Mouse (Mus musculus): ENCODE data around the gene Mipep. TPM values are rescaled to one million over a fixed set of nuclear protein-coding genes. Genes with fewer than 3 reads are reported as not detected.

The Mipep gene
- total and polyA plus RNA-seq, 3 experiments: 19.1 to 26.4 TPM; not detected in 1

- TF ChIP-seq ZKSCAN1 (IDR thresholded peaks at IDR 0.05; ENCODE audit: low read depth, low read length) (no peak), CHD1 (IDR thresholded peaks at IDR 0.05; ENCODE audit: low read depth, low read length) (no peak), RAD21 (IDR thresholded peaks at IDR 0.05; ENCODE audit: low read depth, low read length) (no peak), POLR2AphosphoS2 (IDR thresholded peaks at IDR 0.05; ENCODE audit: low read length) (peak; percentile 61; the same call in 1 of the 2 replicates), SIN3A (IDR thresholded peaks at IDR 0.05; ENCODE audit: low read length) (0 out of 2 replicates have a peak, but pooled peaks have one; percentile 17), HCFC1 (IDR thresholded peaks at IDR 0.05; ENCODE audit: low read depth, low read length) (peak; percentile 44; the same call in 1 of the 2 replicates), GABPA (IDR thresholded peaks at IDR 0.05; ENCODE audit: low read depth, low read length) (no peak), ETS1 (IDR thresholded peaks at IDR 0.05; ENCODE audit: low read depth, low read length) (no peak), SMC3 (IDR thresholded peaks at IDR 0.05; ENCODE audit: low read depth, low read length) (no peak), EP300 (IDR thresholded peaks at IDR 0.05; ENCODE audit: low read depth in 1 of 2, low read length in 2 of 2) (peak in 1 of 2 experiments; percentile 60; a peak in 2 of 4 replicates), UBTF (IDR thresholded peaks at IDR 0.05; ENCODE audit: borderline replicate concordance, insufficient read depth, low read depth, low read length) (no peak), TCF12 (IDR thresholded peaks at IDR 0.05; ENCODE audit: low read depth, low read length) (no peak; the same call in none of the 2 replicates), ELF1 (IDR thresholded peaks at IDR 0.05; ENCODE audit: low read depth, low read length) (no peak), GATA1 (IDR thresholded peaks at IDR 0.05; ENCODE audit: low read depth, low read length) (peak; percentile 33; the same call in 1 of the 2 replicates), BHLHE40 (IDR thresholded peaks at IDR 0.05; ENCODE audit: borderline replicate concordance, low read depth, low read length) (no peak), JUND (IDR thresholded peaks at IDR 0.05; ENCODE audit: low read depth, low read length) (no peak), TAL1 (IDR thresholded peaks at IDR 0.05; ENCODE audit: low read length) (0 out of 2 replicates have a peak, but pooled peaks have one; percentile 20)
Measured at GRCm38 (mm10) chr14:60777485-60777919, 6.9 kb upstream of the Mipep start (continued).

GRCm38 (mm10) chr14:60779198-60779597 is 5.2 kb upstream of the Mipep start:
- Histone ChIP-seq H3K9ac (ENCODE audit: control insufficient read depth, low read depth, low read length, poor library complexity, severe bottlenecking) (no peak overlapping the region), H3K4me1 (ENCODE audit: control insufficient read depth in 1 of 2, insufficient read depth in 2 of 2, low read length in 2 of 2) (peaks cover 4 to 16% of the 10 kb centered on the region in 2 experiments), H3K36me3 (ENCODE audit: control insufficient read depth in 1 of 2, insufficient read depth in 2 of 2, low read length in 2 of 2) (peaks cover 0 to 9% of the 10 kb centered on the region in 2 experiments; a peak in 2 of 4 replicates), H3K79me2 (ENCODE audit: control insufficient read depth, insufficient read depth, low read length, poor library complexity) (no peaks in the 10 kb centered on the region), H3K4me3 (ENCODE audit: control insufficient read depth in 1 of 2, insufficient read depth in 1 of 2, low read depth in 2 of 2, low read length in 2 of 2) (no peak overlapping the region), H3K27me3 (ENCODE audit: control insufficient read depth in 1 of 2, insufficient read depth in 2 of 2, low read length in 2 of 2) (no peaks in the 10 kb centered on the region), H3K27ac (ENCODE audit: control insufficient read depth, low read depth, low read length) (no peak overlapping the region), H3K9me3 (replicated peaks; ENCODE audit: insufficient read depth, low read length) (no peaks in the 10 kb centered on the region)
- no peak for DNase-seq (ENCODE audit: low read depth, low spot score)
- TF ChIP-seq NRF1 (IDR thresholded peaks at IDR 0.05; ENCODE audit: insufficient read depth, low read depth, low read length, poor library complexity, severe bottlenecking) (no peak), SMC3 (IDR thresholded peaks at IDR 0.05; ENCODE audit: low read depth, low read length) (no peak), ZKSCAN1 (IDR thresholded peaks at IDR 0.05; ENCODE audit: low read depth, low read length) (no peak), POLR2AphosphoS2 (IDR thresholded peaks at IDR 0.05; ENCODE audit: low read length) (no peak), MAFK (IDR thresholded peaks at IDR 0.05; ENCODE audit: borderline replicate concordance, low read depth, low read length) (no peak), TBP (IDR thresholded peaks at IDR 0.05; ENCODE audit: low read depth, low read length) (no peak), ZC3H11A (IDR thresholded peaks at IDR 0.05; ENCODE audit: low read depth, low read length) (no peak), KAT2A (conservative IDR thresholded peaks at IDR 0.05; ENCODE audit: low read depth, low read length) (no peak)

Measured in MEL (cell line).